28 mouse cellular contexts compared by ENCODE assay signal in the genomic region with DNA sequence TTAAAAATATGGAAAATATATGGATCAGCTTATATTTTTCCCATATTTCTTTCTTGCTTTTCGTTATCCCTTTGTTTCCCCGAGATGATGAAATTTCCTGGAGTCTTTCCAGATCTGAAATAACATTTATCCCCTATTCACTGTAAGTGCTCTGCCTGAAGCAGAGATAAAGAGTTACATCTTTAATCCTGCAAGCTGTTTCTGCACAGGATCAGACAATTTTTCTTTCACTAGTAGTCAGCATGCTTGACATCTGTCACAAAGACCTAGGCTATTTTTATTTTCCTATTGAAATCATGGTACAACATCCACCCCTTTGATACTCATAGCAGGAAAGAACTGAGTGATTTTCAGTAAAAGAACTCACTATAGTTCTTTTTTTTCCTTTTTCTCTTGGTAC.
DNase-seq lines count a peak whose midpoint lies in the region; ATAC-seq and TF ChIP-seq lines count a peak whose summit lies in the region.
"Had no signal": no experiment of that assay in that cellular context is flagged by ENCODE, and none has a peak within 500 bp of the region (broad histone marks: within the 10 kb centered on the region; RNA-seq: fewer than 3 reads in every experiment).

No protein-coding gene starts in this region.

- TF ChIP-seq CTCF in stomach, postnatal 0 days (IDR thresholded peaks at IDR 0.05; ENCODE audit: low read depth), result no peak

- ATAC-seq in forebrain, embryonic 14.5 days, result no peak
- no peak for ATAC-seq in forebrain, embryonic 11.5 days (replicated peaks; ENCODE audit: low FRiP score)
- no peak for ATAC-seq in midbrain, embryonic 14.5 days (ENCODE audit: low FRiP score, low TSS enrichment)
- ATAC-seq in midbrain, embryonic 13.5 days, result no peak
- ATAC-seq in stomach, postnatal 0 days (ENCODE audit: low FRiP score, low TSS enrichment), result no peak
- ATAC-seq: activated CD4-positive, CD25-positive, alpha-beta regulatory T cell, adult 4 months; hindbrain, postnatal 0 days; inflammation-experienced regulatory T-cells, adult 6 months; intestine, embryonic 16.5 days had no signal

- no peaks in the 10 kb centered on the region for H3K9me3 ChIP-seq in forebrain, embryonic 14.5 days (replicated peaks; ENCODE audit: control insufficient read depth, low read length)
- no peaks in the 10 kb centered on the region for H3K9me3 ChIP-seq in forebrain, embryonic 11.5 days (ENCODE audit: control insufficient read depth, low read length)
- no peaks in the 10 kb centered on the region for H3K9me3 ChIP-seq in midbrain, embryonic 14.5 days (ENCODE audit: control insufficient read depth, low read length)
- H3K9me3 ChIP-seq in midbrain, embryonic 13.5 days, result no peaks in the 10 kb centered on the region
- no peaks in the 10 kb centered on the region for H3K9me3 ChIP-seq in stomach, postnatal 0 days (ENCODE audit: control insufficient read depth, low read length)
- H3K9me3 ChIP-seq: embryonic facial prominence, embryonic 10.5 days; embryonic facial prominence, embryonic 13.5 days; heart, embryonic 10.5 days; heart, embryonic 13.5 days had no signal

- H3K4me2 ChIP-seq in forebrain, embryonic 14.5 days (ENCODE audit: low read length), result no peak overlapping the region
- no peak overlapping the region for H3K4me2 ChIP-seq in forebrain, embryonic 11.5 days (ENCODE audit: low read depth, low read length, severe bottlenecking)
- H3K4me2 ChIP-seq in midbrain, embryonic 14.5 days (ENCODE audit: low read length), result no peak overlapping the region
- H3K4me2 ChIP-seq in midbrain, embryonic 13.5 days (replicated peaks), result no peak overlapping the region
- H3K4me2 ChIP-seq in stomach, postnatal 0 days (replicated peaks; ENCODE audit: low read depth), result no peak overlapping the region
- H3K4me2 ChIP-seq: embryonic facial prominence, embryonic 13.5 days; heart, embryonic 13.5 days; hindbrain, embryonic 14.5 days had no signal

- H3K36me3 ChIP-seq in forebrain, embryonic 14.5 days (ENCODE audit: control insufficient read depth, insufficient read depth, low read length), result no peaks in the 10 kb centered on the region
- no peaks in the 10 kb centered on the region for H3K36me3 ChIP-seq in forebrain, embryonic 11.5 days (ENCODE audit: control insufficient read depth, insufficient read depth, low read length)
- H3K36me3 ChIP-seq in midbrain, embryonic 14.5 days (ENCODE audit: control insufficient read depth, insufficient read depth, low read length), result no peaks in the 10 kb centered on the region
- H3K36me3 ChIP-seq in midbrain, embryonic 13.5 days, result no peaks in the 10 kb centered on the region
- no peaks in the 10 kb centered on the region for H3K36me3 ChIP-seq in stomach, postnatal 0 days (ENCODE audit: control insufficient read depth, insufficient read depth, low read length)
- H3K36me3 ChIP-seq: embryonic facial prominence, embryonic 10.5 days; embryonic facial prominence, embryonic 13.5 days; heart, embryonic 10.5 days; heart, embryonic 13.5 days had no signal

- no peak overlapping the region for H3K9ac ChIP-seq in forebrain, embryonic 14.5 days (ENCODE audit: low read length)
- H3K9ac ChIP-seq in forebrain, embryonic 11.5 days (ENCODE audit: low read length), result no peak overlapping the region
- H3K9ac ChIP-seq in midbrain, embryonic 14.5 days (replicated peaks; ENCODE audit: low read length), result no peak overlapping the region
- H3K9ac ChIP-seq in midbrain, embryonic 13.5 days (replicated peaks), result no peak overlapping the region
- no peak overlapping the region for H3K9ac ChIP-seq in stomach, postnatal 0 days (ENCODE audit: low read length)
- H3K9ac ChIP-seq: embryonic facial prominence, embryonic 13.5 days; heart, embryonic 13.5 days; hindbrain, embryonic 14.5 days had no signal

- H3K4me3 ChIP-seq in forebrain, embryonic 14.5 days (ENCODE audit: low read depth, low read length), result no peak overlapping the region
- no peak overlapping the region for H3K4me3 ChIP-seq in forebrain, embryonic 11.5 days (ENCODE audit: low read depth, low read length)
- H3K4me3 ChIP-seq in midbrain, embryonic 14.5 days (replicated peaks; ENCODE audit: low read depth, low read length), result no peak overlapping the region
- H3K4me3 ChIP-seq in midbrain, embryonic 13.5 days (replicated peaks), result no peak overlapping the region
- no peak overlapping the region for H3K4me3 ChIP-seq in stomach, postnatal 0 days (ENCODE audit: low read depth, low read length)
- H3K4me3 ChIP-seq: embryonic facial prominence, embryonic 10.5 days; embryonic facial prominence, embryonic 13.5 days; erythroblast, embryonic 14.5 days; heart, adult 2 months; heart, embryonic 10.5 days; heart, embryonic 13.5 days had no signal

- H3K4me1 ChIP-seq in forebrain, embryonic 14.5 days (ENCODE audit: control insufficient read depth, insufficient read depth, low read length), result no peaks in the 10 kb centered on the region
- no peaks in the 10 kb centered on the region for H3K4me1 ChIP-seq in forebrain, embryonic 11.5 days (replicated peaks; ENCODE audit: control insufficient read depth, insufficient read depth, low read length)
- no peaks in the 10 kb centered on the region for H3K4me1 ChIP-seq in midbrain, embryonic 14.5 days (ENCODE audit: control insufficient read depth, insufficient read depth, low read length)
- H3K4me1 ChIP-seq in midbrain, embryonic 13.5 days (replicated peaks), result no peaks in the 10 kb centered on the region
- H3K4me1 ChIP-seq in stomach, postnatal 0 days (replicated peaks; ENCODE audit: control insufficient read depth, insufficient read depth), result no peaks in the 10 kb centered on the region
- H3K4me1 ChIP-seq: embryonic facial prominence, embryonic 10.5 days; embryonic facial prominence, embryonic 13.5 days; heart, embryonic 10.5 days; heart, embryonic 13.5 days had no signal

- no peaks in the 10 kb centered on the region for H3K27me3 ChIP-seq in forebrain, embryonic 14.5 days (replicated peaks; ENCODE audit: control insufficient read depth, insufficient read depth, low read length)
- H3K27me3 ChIP-seq in forebrain, embryonic 11.5 days (ENCODE audit: control insufficient read depth, insufficient read depth, low read length), result no peaks in the 10 kb centered on the region
- no peaks in the 10 kb centered on the region for H3K27me3 ChIP-seq in midbrain, embryonic 14.5 days (ENCODE audit: control insufficient read depth, insufficient read depth, low read length)
- H3K27me3 ChIP-seq in midbrain, embryonic 13.5 days, result no peaks in the 10 kb centered on the region
- no peaks in the 10 kb centered on the region for H3K27me3 ChIP-seq in stomach, postnatal 0 days (ENCODE audit: control insufficient read depth, insufficient read depth, low read length)
- H3K27me3 ChIP-seq: embryonic facial prominence, embryonic 13.5 days; heart, embryonic 13.5 days had no signal

- 76% methylated on average over 2 of the region's 2 CpGs for WGBS in forebrain, embryonic 14.5 days
- 83% methylated on average over 2 of the region's 2 CpGs for WGBS in forebrain, embryonic 11.5 days
- 69% methylated on average over 2 of the region's 2 CpGs for WGBS in midbrain, embryonic 14.5 days
- WGBS in midbrain, embryonic 13.5 days, result 84% methylated on average over 2 of the region's 2 CpGs
- WGBS in stomach, postnatal 0 days, result 65% methylated on average over 2 of the region's 2 CpGs

- peak; percentile 25 for DNase-seq in forebrain, embryonic 14.5 days (ENCODE audit: low spot score)
- no peak for DNase-seq in forebrain, embryonic 11.5 days (ENCODE audit: low spot score)
- peak; percentile 1 for DNase-seq in midbrain, embryonic 14.5 days
- peak; percentile 16 for DNase-seq in brain, embryonic 18.5 days (ENCODE audit: low read depth, low spot score)
- DNase-seq in stomach, postnatal 0 days (ENCODE audit: low spot score), result no peak
- DNase-seq: adrenal gland, adult 8-10 months; adrenal gland, postnatal 25 days; cerebellum, adult 11-12 months; cerebellum, adult 8-10 months; cerebellum, postnatal 10 days; cerebellum, postnatal 36 days; embryo, embryonic 11 days; gastrocnemius, postnatal 10 days; gastrocnemius, postnatal 36 days; heart, adult 2 months; heart, postnatal 14 days; heart, postnatal 4 days had no signal

- H3K27ac ChIP-seq in forebrain, embryonic 14.5 days (ENCODE audit: low read depth, low read length), result no peak overlapping the region
- no peak overlapping the region for H3K27ac ChIP-seq in forebrain, embryonic 11.5 days (ENCODE audit: low read depth, low read length)
- no peak overlapping the region for H3K27ac ChIP-seq in midbrain, embryonic 14.5 days (replicated peaks; ENCODE audit: low read depth, low read length)
- H3K27ac ChIP-seq in midbrain, embryonic 13.5 days, result no peak overlapping the region
- no peak overlapping the region for H3K27ac ChIP-seq in stomach, postnatal 0 days (replicated peaks)
- H3K27ac ChIP-seq: embryonic facial prominence, embryonic 10.5 days; embryonic facial prominence, embryonic 13.5 days; heart, adult 2 months; heart, embryonic 10.5 days; heart, embryonic 13.5 days; hindbrain, embryonic 14.5 days; hindbrain, postnatal 0 days had no signal

- no peak for TF ChIP-seq EP300 in stomach, postnatal 0 days (optimal IDR thresholded peaks at IDR 0.05)

Comparison
In these comparisons a context has a peak if more than half of its experiments do, and no peak if none do; other contexts are left out.
1. DNase-seq: peak in forebrain, embryonic 14.5 days (single experiment), midbrain, embryonic 14.5 days (single experiment) and brain, embryonic 18.5 days (single experiment); none in forebrain, embryonic 11.5 days (single experiment) and stomach, postnatal 0 days (single experiment).